Mouse (Mus musculus) bone marrow macrophage, adult 2 months (primary cell): ENCODE results near the gene Rcl1.

Source experiments
- CTCF ChIP-seq: IDR thresholded peaks from 2 replicates; pipeline ENCODE4 v1.5.1; 2012; ENCODE audit warnings: low read depth, mild to moderate bottlenecking, low read length, moderate library complexity
- POLR2A ChIP-seq: IDR thresholded peaks from 2 replicates; pipeline ENCODE4 v1.6.1; 2012; ENCODE audit warnings: mild to moderate bottlenecking, low read depth, low read length, borderline replicate concordance

DNA sequence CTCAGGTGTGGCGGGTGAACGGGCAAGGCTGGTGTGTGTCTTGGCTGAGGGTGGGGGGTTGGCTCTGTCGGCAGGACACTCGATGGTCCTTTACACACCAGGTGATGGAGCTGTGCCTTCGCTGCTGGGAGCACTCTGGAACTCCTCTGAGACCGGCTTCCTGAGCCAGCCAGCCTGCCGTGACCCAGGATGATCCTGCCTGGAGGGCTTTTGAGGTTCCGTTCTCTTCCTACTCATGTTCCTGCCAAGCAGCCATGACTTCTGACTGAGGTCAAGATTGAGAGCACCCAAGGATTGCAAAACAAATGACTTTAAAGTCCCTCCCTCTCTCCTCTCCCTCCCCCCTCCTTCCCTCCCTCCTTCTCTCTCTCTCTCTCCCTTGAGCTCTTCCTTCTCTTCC, 11.5 kb downstream of the Rcl1 start:
- TF ChIP-seq POLR2A, result no peak
- no peak for TF ChIP-seq CTCF
